Mouse (Mus musculus) gonadal fat pad, adult 2 months (tissue): ENCODE results near the gene Traf3. TPM values are rescaled to one million over a fixed set of nuclear protein-coding genes. Genes with fewer than 3 reads are reported as not detected.

Source experiments
- DNase-seq: peaks from one replicate; pipeline ENCODE4 v3.0.0-alpha.2; 2012; ENCODE audit warnings: low read depth
- polyA plus RNA-seq: library from polyadenylated mRNA; depleted of rRNA; stranded (reverse); fragments of >200 nt; gene quantifications from 2 replicates; pipeline ENCODE4 v1.2.3, GENCODE M21; 2012; rRNA removed

Traf3 gene
- polyA plus RNA-seq, 1 experiment = 14.5 TPM

- DNase-seq = no peak
Measured at GRCm38 (mm10) chr12:111309931-111310330, 143.8 kb downstream of the Traf3 start.

- no peak for DNase-seq
Measured at GRCm38 (mm10) chr12:111311775-111312174, 145.6 kb downstream of the Traf3 start.

- no peak for DNase-seq
Measured at GRCm38 (mm10) chr12:111314273-111314672, 148.1 kb downstream of the Traf3 start.

Other genes with a start within 250 kb of the Traf3 start
- 31.7 and 34.5 TPM in 2 replicates for gene Ankrd9, start 187.3 kb upstream of the Traf3 start, polyA plus RNA-seq
- 7.6 and 15.2 TPM in 2 replicates for gene Rcor1, start 127.0 kb upstream of the Traf3 start, polyA plus RNA-seq
- gene 4930595D18Rik, start 18.1 kb downstream of the Traf3 start, polyA plus RNA-seq = not detected in 2 replicates
- gene Amn, start 104.7 kb downstream of the Traf3 start, polyA plus RNA-seq = 0.38 and 0.71 TPM in 2 replicates
- 162 and 170 TPM in 2 replicates for gene Cdc42bpb, start 211.3 kb downstream of the Traf3 start, polyA plus RNA-seq
- not detected in 2 replicates for gene Lbhd2, start 240.4 kb downstream of the Traf3 start, polyA plus RNA-seq